Mouse (Mus musculus): ENCODE data around the gene Khdc1a. TPM values are rescaled to one million over a fixed set of nuclear protein-coding genes. Genes with fewer than 3 reads are reported as not detected.

The Khdc1a gene
- polyA plus RNA-seq, 1 experiment, result 0.22 TPM

- no peak within 1 kb of the TSS for H3K4me3 ChIP-seq (ENCODE audit: control insufficient read depth, insufficient read depth, low read length)
- H3K27ac ChIP-seq (ENCODE audit: control insufficient read depth, insufficient read depth, low read length), result no peak within 1 kb of the TSS
- H3K36me3 ChIP-seq (ENCODE audit: control insufficient read depth, insufficient read depth, low read length), result no peaks in the 10 kb centered on the region
- H3K27me3 ChIP-seq (ENCODE audit: control insufficient read depth, insufficient read depth, low read length), result no peaks in the 10 kb centered on the region
- H3K4me1 ChIP-seq (replicated peaks; ENCODE audit: control insufficient read depth, insufficient read depth, low read length), result no peaks in the 10 kb centered on the region
- WGBS, result 94% methylated on average over 1 of the region's 1 CpGs
- no peak for DNase-seq
- TF ChIP-seq POLR2A (IDR thresholded peaks at IDR 0.05; ENCODE audit: control insufficient read depth, extremely low read depth, insufficient read depth, low read length, poor library complexity) (no peak), CTCF (IDR thresholded peaks at IDR 0.05; ENCODE audit: borderline replicate concordance, control insufficient read depth, extremely low read depth, insufficient read depth, low read length, poor library complexity) (no peak)
These were observed 33.8 kb downstream of the Khdc1a start, which contains the start of gene Khdc1b for GRCm38 (mm10) chr1:21383256-21383655. TSS of gene Khdc1b (plus strand) at chr1:21383556.

GRCm38 (mm10) chr1:21391138-21391671 lies 41.8 kb downstream of the Khdc1a start:
- Histone ChIP-seq H3K4me1 (replicated peaks; ENCODE audit: control insufficient read depth, insufficient read depth, low read length) (no peaks in the 10 kb centered on the region), H3K4me3 (ENCODE audit: control insufficient read depth, insufficient read depth, low read length) (no peak overlapping the region), H3K27ac (ENCODE audit: control insufficient read depth, insufficient read depth, low read length) (no peak overlapping the region), H3K36me3 (ENCODE audit: control insufficient read depth, insufficient read depth, low read length) (no peaks in the 10 kb centered on the region), H3K27me3 (ENCODE audit: control insufficient read depth, insufficient read depth, low read length) (no peaks in the 10 kb centered on the region)
- WGBS, result 93% methylated on average over 6 of the region's 6 CpGs
- TF ChIP-seq POLR2A (IDR thresholded peaks at IDR 0.05; ENCODE audit: control insufficient read depth, extremely low read depth, insufficient read depth, low read length, poor library complexity) (no peak), CTCF (IDR thresholded peaks at IDR 0.05; ENCODE audit: borderline replicate concordance, control insufficient read depth, extremely low read depth, insufficient read depth, low read length, poor library complexity) (no peak)
- no peak for DNase-seq

Other genes with a start within 250 kb of the Khdc1a start
- 1.8 and 2.5 TPM in 2 replicates for gene Tmem14a, start 131.1 kb upstream of the Khdc1a start, polyA plus RNA-seq (2012; rRNA removed)
- gene Gsta3, start 109.1 kb upstream of the Khdc1a start, polyA plus RNA-seq (2012; rRNA removed), result 0.97 and 1.8 TPM in 2 replicates
- 0.09 TPM in 1 of 2 replicates, not detected in the other for gene Khdc1c, start 18.7 kb downstream of the Khdc1a start, polyA plus RNA-seq (2012; rRNA removed)
- 0.07 TPM in 1 of 2 replicates, not detected in the other for gene Khdc1b, start 33.9 kb downstream of the Khdc1a start, polyA plus RNA-seq (2012; rRNA removed)

Measured in thymus, adult 2 months (tissue).